Mouse (Mus musculus): ENCODE data around the gene Bpifa1. TPM values are rescaled to one million over a fixed set of nuclear protein-coding genes. Genes with fewer than 3 reads are reported as not detected.

The Bpifa1 gene
- polyA plus RNA-seq, 1 experiment from 2014 or later = not detected

Other genes with a start within 250 kb of the Bpifa1 start
- not detected in 2 replicates for gene Bpifb6, start 242.5 kb upstream of the Bpifa1 start, polyA plus RNA-seq (2015; fragmentation: Nextera tagmentation; extraction: Ambion mirVana)
- not detected in 2 replicates for gene Bpifb3, start 224.7 kb upstream of the Bpifa1 start, polyA plus RNA-seq (2015; fragmentation: Nextera tagmentation; extraction: Ambion mirVana)
- not detected in 2 replicates for gene Bpifb4, start 204.7 kb upstream of the Bpifa1 start, polyA plus RNA-seq (2015; fragmentation: Nextera tagmentation; extraction: Ambion mirVana)
- gene Bpifa6, start 167.9 kb upstream of the Bpifa1 start, polyA plus RNA-seq (2015; fragmentation: Nextera tagmentation; extraction: Ambion mirVana) = not detected in 2 replicates
- gene Bpifa2, start 134.6 kb upstream of the Bpifa1 start, polyA plus RNA-seq (2015; fragmentation: Nextera tagmentation; extraction: Ambion mirVana) = not detected in 2 replicates
- not detected in 2 replicates for gene Bpifa3, start 12.5 kb upstream of the Bpifa1 start, polyA plus RNA-seq (2015; fragmentation: Nextera tagmentation; extraction: Ambion mirVana)
- not detected in 2 replicates for gene Bpifa5, start 19.7 kb downstream of the Bpifa1 start, polyA plus RNA-seq (2015; fragmentation: Nextera tagmentation; extraction: Ambion mirVana)
- 0.31 and 0.50 TPM in 2 replicates for gene Bpifb1, start 47.9 kb downstream of the Bpifa1 start, polyA plus RNA-seq (2015; fragmentation: Nextera tagmentation; extraction: Ambion mirVana)
- 0.25 and 0.37 TPM in 2 replicates for gene Bpifb5, start 80.9 kb downstream of the Bpifa1 start, polyA plus RNA-seq (2015; fragmentation: Nextera tagmentation; extraction: Ambion mirVana)
- gene Bpifb9a, start 115.0 kb downstream of the Bpifa1 start, polyA plus RNA-seq (2015; fragmentation: Nextera tagmentation; extraction: Ambion mirVana) = not detected in 2 replicates
- gene Bpifb9b, start 164.3 kb downstream of the Bpifa1 start, polyA plus RNA-seq (2015; fragmentation: Nextera tagmentation; extraction: Ambion mirVana) = 0.09 TPM in 1 of 2 replicates, not detected in the other
- 13.2 and 15.7 TPM in 2 replicates for gene Cdk5rap1, start 230.1 kb downstream of the Bpifa1 start, polyA plus RNA-seq (2015; fragmentation: Nextera tagmentation; extraction: Ambion mirVana)